Mouse (Mus musculus) liver (tissue): ENCODE measurements around the gene Fgf2.

Experiments
- DNase-seq: peaks from one replicate; pipeline ENCODE4 v3.0.0-alpha.2; 2020; ENCODE audit warnings: mixed read lengths

Gene Fgf2

GRCm38 (mm10) chr3:37348221-37349165 lies at the start of gene Fgf2:
Gene Fgf2, plus strand, starts transcription at chr3:37348346.
- DNase-seq = no peak

DNA sequence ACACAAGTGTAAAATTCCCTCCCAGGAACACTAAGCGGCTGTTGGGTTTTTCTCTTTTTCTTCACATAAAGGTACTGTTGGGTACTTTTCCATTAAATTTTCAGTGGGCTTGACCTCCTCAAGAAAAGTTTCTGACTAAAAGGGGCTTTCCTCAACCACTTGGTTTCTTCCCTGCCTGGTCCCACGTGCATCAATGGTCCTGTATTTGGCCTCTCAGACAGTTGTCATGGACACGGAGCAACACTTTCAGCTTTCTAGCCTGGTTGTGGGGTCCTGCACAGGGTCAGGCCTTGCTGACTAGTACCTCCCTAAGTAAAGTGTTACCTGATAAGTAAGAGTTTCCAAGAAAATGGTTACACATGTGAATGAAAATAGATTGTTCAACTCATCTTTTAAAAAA lies 48.7 kb upstream of the Fgf2 start:
- DNase-seq = no peak

DNA sequence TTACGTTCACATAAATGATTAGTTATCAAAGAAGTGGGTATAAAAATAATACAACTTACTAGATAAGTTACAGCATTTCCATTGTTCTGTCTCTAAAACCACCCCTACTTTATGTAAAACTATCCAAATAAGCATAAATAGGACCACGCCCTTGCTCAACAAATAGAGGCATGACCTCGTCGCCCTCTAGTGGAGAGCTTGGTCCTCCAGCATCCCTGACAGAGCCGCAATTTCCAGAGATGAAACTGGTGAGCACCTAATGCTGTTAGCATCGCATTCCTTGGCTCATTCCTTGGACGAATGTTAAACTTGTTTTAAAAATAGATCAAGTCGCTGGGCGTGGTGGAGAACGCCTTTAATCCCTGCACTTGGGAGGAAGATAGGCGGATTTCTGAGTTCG lies 45.5 kb upstream of the Fgf2 start:
- DNase-seq = peak; percentile 81

DNA sequence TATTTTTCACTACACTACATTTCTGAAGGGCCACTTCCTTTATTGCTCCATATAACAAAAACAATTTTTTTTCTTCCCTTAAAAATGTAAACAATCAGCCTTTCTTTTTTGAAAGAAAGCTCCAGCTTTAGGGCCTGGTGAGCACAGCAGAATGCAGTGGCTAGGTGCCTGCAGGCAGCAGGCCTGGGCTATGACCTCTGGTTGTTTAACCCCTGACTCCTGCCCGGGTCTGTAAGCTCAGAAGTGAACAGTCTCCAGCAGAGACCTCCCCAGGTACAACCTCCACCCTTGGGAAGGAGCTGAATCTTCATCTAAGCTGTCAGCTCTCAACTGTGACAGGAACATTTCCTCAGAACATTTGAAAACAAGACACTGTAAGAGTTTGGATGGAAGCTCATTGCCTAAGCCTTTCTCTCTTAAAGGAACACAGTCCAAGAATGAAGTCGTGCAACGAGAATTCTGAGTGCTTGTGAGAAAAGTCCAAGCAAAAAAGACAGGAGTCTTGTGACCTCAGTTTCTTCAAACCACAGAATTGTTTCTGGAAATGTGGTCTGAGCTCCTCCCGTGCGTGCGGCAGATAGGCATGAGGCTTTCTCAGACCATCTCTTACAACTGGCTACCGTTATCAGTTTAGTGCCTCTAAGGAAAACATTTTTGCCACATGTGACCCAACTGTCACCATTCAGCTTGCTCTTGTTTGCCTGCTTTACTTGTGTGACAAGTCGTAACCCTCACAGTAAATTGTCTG lies 44.6 kb upstream of the Fgf2 start:
- peak; percentile 58 for DNase-seq

DNA sequence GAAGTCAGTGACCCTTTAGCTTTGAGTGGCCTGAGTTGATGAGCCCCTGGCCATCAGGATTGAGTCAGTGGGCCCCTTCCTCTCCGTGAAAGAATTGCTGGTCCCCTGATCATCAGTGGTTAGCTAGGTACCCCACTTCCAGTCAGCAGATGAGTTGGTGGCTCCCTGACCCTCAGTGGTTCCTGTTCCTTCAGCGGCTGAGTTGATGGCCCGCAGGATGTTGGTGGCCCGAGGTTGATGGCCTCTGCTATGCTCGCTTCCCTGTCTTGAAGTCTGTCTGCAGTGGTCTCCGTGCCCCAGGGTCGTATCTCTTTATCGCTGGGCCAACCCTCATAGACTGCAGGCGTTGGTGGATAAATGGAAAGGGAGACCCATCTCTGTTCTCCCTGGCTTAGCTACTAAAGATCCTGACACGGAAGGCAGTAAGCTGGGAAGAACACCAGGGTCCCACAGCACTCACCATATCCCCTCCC lies 36.2 kb upstream of the Fgf2 start:
- no peak for DNase-seq

DNA sequence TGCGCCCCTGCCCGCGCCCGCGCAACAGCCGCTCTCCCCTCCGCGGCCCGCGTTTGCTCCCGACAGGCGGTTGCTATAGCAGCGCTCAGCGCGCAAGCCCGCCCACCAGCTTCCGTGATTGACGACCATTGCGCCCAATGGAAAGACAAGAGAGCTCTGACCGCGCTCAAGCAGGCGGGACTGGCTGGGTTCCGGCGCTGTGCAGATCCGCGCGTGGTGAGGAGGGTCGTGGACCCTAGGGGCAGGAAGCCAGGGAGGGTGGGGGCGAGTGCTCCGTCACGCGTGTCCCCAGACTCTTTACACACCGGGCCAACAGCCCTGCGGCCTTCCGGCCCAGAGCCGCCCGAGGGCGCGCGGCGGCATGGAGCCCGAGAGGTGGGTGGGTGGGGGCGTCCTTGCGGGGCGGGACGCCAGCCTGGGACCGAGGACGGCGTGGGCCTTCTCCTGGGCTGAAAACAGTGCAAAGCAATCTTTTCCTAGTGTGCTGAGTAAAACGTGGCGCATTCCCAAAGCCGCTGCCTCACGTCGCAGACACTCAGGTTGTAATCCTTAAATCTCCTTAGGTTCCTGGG lies 35.7 kb upstream of the Fgf2 start, which contains the start of the genes Bbs12 and Cetn4:
Bbs12 (plus strand) TSS at position 185 of the 572 bp plus-strand sequence.
Cetn4 (minus strand) TSS at position 339 of the 572 bp plus-strand sequence.
- peak; percentile 95 for DNase-seq

- no peak for DNase-seq
Observed at GRCm38 (mm10) chr3:37313371-37313770, 34.8 kb upstream of the Fgf2 start.

DNA sequence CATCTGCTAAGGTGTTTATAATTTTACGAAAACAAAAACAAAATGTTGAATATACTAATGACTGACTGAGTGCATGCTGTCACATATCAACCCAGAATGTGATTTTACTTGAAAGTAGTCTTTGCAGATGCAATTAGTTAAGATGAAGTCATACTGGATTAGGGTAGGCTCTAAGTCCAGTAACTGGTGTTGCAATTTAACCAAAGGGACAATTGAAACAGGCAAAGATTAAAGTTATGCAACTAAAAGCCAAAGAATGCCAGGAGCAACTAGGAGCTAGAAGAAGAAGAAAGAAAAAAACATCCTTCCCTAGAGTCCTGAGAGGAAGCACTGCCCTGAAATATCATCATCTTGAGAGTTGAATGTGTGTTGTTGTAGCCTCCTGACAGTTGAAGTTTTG lies 31.9 kb upstream of the Fgf2 start:
- no peak for DNase-seq

- DNase-seq = no peak
Observed at GRCm38 (mm10) chr3:37324310-37324709, 23.8 kb upstream of the Fgf2 start.

- no peak for DNase-seq
Observed at GRCm38 (mm10) chr3:37325317-37326112, 22.6 kb upstream of the Fgf2 start.

- DNase-seq = no peak
Observed at GRCm38 (mm10) chr3:37326627-37327026, 21.5 kb upstream of the Fgf2 start.

GRCm38 (mm10) chr3:37328489-37328888 lies 19.7 kb upstream of the Fgf2 start:
- DNase-seq = no peak

DNA sequence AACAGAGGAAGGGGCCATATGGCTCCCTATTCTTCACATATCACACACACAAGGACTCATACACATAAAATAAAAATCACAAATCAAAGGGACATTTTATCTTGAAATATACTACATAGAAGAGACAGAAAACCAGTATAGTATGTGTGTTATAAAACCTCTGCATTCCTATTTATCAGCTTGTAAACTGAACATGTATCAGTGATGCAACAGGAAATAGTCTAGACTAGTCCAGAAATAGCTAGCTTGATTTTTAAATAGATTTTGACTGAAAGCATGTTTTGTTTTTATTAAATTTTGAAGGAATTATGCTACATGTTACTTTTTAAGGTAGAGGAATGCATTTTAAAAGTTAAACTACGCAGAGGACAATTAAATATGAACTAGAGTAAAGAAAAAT lies 18.2 kb upstream of the Fgf2 start:
- DNase-seq = no peak

- peak; percentile 62 for DNase-seq
Observed at GRCm38 (mm10) chr3:37331999-37332449, 16.1 kb upstream of the Fgf2 start.

DNA sequence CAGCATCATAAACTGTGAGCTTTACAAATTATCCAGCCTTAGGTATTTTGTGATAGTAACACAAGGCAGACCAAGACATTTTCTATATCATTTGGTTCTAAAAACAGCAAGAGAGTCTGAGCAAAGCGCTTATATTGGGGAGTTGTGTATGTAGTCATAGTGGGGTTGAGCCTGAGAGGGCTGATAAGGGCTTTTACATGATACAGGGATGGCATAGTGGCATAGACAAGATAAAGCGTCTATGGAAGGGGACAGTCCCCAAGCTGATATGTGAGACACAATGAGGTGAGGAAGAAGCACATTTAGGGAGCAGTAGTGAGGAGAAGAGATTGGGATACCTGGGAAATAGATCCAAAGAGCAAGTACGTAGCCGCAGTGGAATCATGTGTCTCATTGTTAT lies 14.1 kb upstream of the Fgf2 start:
- no peak for DNase-seq

GRCm38 (mm10) chr3:37341110-37341509 lies 7.0 kb upstream of the Fgf2 start:
- DNase-seq = peak; percentile 52

DNA sequence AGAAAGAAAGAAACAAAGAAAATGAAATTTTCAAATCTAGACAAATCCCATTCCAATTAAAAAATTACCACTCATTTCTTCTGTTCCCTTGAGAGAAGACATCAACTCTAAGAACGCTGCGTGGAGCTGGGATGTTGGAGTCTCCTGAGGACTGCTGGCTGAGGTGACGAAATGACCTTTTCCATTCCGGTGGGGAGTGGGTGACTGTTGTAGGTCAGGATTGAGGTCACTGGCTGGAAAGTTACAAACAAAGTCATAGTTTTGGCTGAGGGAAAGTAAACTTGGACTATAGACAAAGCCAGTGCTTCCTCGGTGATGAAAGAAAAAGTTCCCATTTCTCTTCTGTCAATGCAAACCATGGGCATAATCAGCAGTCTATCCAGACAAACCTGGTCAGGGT lies 5.3 kb upstream of the Fgf2 start:
- no peak for DNase-seq

DNA sequence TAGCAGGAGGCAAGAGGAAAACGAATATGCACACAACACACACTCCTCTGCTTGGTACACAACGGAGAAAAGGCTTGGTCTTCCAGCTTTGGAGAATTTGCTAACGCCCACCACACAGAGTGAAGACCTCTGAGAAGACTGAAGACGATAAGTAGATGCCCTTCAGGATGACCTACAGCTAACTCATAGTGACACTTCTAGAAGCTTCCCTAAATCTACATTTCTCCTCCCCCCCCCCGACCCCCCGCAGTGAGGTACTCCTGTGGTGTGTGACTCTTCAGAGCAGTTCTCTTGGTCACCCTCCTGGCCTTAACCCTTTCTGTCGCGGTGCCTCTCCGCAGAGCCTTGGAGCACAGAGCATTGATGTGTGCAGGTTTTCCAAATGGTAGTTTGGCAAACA lies 475 bp upstream of the Fgf2 start:
- DNase-seq = no peak

- no peak for DNase-seq
Observed at GRCm38 (mm10) chr3:37349166-37349548, 1.0 kb downstream of the Fgf2 start.

DNA sequence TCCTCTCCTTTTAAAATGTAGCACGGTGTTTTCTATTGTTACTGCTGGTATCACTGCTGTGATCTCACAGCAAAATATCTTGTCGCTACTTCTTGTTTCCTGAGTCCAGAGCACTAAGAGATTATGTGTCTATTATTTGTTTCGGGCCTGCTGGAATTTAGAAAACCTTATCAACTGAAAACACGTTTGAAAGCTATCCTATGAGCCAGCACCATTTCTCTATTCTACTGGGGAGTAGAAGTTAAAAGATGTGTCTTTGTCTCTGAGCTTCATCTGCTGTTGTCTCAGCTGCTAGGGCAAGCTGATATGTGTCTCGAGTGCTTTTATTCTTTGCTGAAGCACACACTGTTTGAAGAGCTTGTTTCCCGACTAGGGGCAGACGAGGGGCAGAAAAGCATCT lies 2.2 kb downstream of the Fgf2 start:
- no peak for DNase-seq

- no peak for DNase-seq
Observed at GRCm38 (mm10) chr3:37353951-37354481, 5.9 kb downstream of the Fgf2 start.

GRCm38 (mm10) chr3:37354737-37355136 lies 6.6 kb downstream of the Fgf2 start:
- no peak for DNase-seq
